Mouse (Mus musculus) natural killer cell, adult 2 months (primary cell): Measurements from ENCODE around the gene Arhgap45.

Experiments
- DNase-seq, 2 experiments: peaks; one replicate each; pipeline ENCODE4 v3.0.0; 2022; ENCODE audit warnings: low spot score in 2 of 2

The Arhgap45 gene

GRCm38 (mm10) chr10:80015583-80015982 is 870 bp upstream of the Arhgap45 start:
- peak in 1 of 2 experiments; percentile 68 for DNase-seq

DNA sequence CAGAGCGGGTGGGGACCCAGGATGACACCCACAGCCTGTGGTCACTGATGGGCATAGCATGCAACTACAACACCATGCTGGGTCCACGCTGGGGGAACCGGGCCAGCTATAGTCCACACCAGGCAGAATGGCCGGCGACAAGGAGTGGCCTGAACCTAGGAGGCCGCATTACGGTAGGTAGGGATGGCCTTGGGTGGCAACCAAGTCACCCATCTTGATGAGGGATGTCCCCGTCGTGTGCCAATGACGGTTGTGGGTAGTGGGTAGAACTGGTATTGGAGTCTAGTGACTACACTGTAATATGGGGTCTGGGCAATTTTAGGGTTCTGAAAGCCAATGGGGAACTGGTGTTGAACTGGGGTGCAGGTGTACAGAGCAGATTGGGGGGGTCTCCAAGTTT is 478 bp downstream of the Arhgap45 start:
- DNase-seq: no peak

DNA sequence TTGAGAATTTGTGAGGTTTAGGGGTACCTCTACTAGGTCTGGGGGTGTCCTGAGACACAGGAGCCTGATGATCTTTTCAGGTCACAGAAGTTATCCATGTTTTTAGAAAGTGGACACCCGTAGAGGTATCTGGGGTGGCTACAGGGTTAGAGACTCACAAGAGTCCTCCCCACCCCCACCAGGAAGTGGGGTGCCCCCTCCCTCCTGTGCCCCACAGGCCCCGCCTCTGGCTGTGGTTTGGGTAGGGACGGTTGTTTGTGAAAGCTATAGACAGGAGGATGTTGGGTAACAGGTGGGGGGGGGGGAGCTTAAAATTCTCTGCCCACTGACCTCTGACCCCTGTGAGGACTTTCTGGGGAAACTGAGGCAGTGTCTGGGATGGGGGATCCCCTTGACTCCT is 908 bp downstream of the Arhgap45 start:
- DNase-seq: peak; percentile 95 to 96

GRCm38 (mm10) chr10:80017771-80018170 is 1.3 kb downstream of the Arhgap45 start:
- DNase-seq: peak in 1 of 2 experiments; percentile 47

DNA sequence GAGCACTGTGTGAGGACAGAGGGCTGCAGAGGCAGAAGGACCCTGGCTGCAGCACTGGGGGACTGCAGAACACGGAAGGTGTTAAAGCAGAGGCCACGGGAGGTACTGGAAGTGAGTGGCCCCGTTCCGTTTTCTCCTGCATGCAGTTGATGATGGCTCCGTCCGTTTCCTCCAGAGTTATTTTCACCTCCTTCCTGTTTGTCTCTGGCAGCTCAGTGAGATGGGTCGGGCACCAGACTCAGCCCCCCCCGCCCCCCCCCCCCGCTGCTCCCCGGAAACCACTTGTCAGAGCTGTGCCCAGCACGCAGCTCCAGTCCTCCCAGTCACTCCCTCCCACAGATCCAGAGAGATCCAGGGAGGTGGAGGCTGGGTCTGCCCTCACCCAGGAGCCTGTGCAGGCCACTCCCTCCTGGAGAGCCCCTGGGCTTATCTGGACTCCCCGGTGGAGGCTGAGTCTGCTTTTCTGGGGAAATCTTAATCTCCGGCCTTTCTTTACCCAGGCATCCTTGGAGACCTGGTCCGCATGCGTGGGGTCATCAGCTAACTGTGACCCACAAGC is 2.4 kb downstream of the Arhgap45 start:
- peak; percentile 60 to 72 for DNase-seq

GRCm38 (mm10) chr10:80019471-80020131 is 3.1 kb downstream of the Arhgap45 start:
- DNase-seq: no peak

GRCm38 (mm10) chr10:80020191-80020590 is 3.7 kb downstream of the Arhgap45 start:
- DNase-seq: no peak

GRCm38 (mm10) chr10:80020603-80021319 is 4.3 kb downstream of the Arhgap45 start:
- no peak for DNase-seq

DNA sequence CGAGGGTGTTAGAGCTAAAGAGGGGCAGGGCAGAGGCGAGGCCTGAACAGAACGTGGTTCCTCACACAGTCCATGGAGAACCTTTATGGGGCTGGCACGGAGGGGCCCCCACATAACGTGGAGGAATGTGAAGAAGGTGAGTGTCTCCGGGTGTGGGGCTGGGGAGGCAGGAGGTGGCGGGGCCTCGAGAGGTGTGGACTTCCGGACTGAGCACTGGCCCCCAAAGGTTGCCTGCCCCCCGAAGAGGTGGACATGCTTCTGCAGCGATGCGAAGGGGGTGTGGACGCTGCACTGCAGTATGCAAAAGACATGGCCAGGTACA is 4.8 kb downstream of the Arhgap45 start:
- no peak for DNase-seq

DNA sequence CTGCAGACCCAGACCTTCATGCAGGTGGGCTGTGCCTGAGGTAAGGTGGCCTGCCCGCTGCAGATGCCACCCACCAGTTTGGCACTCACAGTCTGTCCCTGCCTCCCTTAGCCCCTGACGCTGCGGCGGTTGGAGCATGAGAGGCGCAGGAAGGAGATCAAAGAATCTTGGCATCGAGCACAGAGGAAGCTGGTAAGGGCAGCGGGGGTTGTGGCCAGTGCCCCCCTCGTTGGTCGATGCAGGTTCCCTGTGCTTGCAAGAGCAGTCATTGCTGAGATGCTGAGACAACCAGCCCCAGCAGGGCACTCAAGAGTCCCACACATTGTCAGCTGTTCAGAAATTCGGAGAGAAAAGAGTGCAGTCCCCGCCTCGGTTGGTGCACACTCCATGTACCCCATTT is 5.7 kb downstream of the Arhgap45 start:
- no peak for DNase-seq

- peak in 1 of 2 experiments; percentile 28 for DNase-seq
Observed at GRCm38 (mm10) chr10:80022806-80023205, 6.4 kb downstream of the Arhgap45 start.

DNA sequence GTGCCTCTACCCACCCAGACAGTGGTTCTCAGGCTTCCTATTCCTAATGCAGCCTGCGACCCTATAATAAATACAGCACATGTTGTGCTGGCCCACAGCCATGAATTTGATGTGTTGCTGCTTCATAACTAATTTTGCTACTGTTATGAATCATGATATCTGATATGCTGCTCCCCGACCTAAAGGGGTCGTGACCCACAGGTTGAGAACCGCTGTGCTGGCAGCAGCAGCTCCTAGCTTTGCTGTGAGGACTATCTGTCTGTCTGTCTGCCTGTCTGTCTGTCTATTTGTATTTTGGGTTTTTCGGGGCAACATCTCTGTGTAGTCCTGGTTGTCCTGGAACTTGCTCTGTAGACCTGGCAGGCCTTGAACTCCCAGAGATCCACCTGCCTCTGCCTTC is 7.3 kb downstream of the Arhgap45 start:
- peak in 1 of 2 experiments; percentile 34 for DNase-seq

- peak; percentile 89 to 90 for DNase-seq
Observed at GRCm38 (mm10) chr10:80024229-80025043, 8.0 kb downstream of the Arhgap45 start.

DNA sequence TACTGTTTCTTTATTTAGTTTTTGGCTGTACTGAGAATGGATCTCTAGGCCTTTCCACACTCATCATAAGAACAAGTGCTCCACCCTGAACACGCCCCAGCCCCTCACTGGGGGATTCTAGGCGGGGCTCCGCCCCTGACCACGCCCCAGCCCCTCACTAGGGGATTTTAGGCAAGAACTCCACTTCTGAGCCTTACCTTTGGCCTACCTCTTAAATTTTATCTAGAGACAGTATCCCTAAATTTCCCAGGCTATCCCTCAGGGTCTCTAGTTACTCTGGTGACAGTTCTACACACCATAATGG is 8.5 kb downstream of the Arhgap45 start:
- no peak for DNase-seq

DNA sequence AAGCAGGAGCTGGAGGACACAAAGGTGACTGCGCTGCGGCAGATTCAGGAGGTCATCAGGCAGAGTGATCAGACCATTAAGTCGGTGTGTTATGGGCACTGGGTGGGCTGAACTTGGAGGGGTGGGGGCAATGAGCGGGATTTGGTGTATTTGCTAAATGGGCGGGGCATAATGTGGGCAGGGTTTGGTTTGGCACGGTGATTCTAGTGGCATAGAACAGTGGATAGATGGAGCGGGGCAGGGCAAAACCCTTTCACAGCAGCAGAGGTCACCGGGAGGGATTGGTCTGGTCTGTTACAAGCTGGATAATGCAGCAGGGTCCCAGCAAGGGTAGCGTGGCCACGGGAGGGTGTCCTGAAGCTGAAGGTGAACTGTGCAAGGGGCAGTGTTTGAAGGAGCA is 9.0 kb downstream of the Arhgap45 start:
- no peak for DNase-seq

DNA sequence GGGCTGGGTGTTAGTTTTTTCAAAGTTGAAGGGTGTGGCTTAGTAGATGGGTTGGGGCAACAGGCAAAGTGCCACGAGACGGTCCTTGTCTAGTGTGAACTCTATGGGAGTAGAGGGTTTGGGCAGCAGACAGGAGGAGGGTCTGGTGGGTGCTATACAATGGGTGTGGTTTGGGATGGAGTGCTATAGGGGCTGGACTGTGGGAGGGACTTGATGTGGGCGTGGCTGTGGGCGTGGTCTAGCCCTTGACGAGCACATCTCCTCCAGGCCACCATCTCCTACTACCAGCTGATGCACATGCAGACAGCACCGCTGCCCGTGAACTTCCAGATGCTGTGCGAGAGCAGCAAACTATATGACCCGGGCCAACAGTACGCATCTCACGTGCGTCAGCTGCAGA is 9.4 kb downstream of the Arhgap45 start:
- peak; percentile 53 to 57 for DNase-seq

GRCm38 (mm10) chr10:80027681-80028520 is 11.4 kb downstream of the Arhgap45 start:
- no peak for DNase-seq

GRCm38 (mm10) chr10:80028521-80028846 is 12.0 kb downstream of the Arhgap45 start:
- no peak for DNase-seq

DNA sequence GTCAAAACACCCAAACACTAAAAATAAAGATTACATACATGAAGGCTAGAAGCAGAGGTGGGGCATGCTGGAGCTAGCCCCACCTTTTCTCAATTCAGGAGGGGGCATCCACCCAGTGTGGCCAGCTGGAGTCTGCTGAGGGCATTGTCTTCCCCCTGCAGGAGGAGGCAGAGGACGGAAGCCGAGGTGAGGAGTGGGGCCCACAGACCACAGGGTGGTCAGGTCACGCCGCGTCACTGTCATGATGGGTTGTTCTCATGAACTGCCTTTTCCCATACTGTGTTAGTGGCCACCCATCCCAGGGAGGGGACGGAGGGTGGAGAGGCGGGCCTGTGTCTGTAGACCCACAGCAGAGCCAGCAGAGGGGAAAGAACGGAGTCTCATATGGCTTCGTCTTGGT is 13.7 kb downstream of the Arhgap45 start:
- DNase-seq: peak; percentile 80 to 90

DNA sequence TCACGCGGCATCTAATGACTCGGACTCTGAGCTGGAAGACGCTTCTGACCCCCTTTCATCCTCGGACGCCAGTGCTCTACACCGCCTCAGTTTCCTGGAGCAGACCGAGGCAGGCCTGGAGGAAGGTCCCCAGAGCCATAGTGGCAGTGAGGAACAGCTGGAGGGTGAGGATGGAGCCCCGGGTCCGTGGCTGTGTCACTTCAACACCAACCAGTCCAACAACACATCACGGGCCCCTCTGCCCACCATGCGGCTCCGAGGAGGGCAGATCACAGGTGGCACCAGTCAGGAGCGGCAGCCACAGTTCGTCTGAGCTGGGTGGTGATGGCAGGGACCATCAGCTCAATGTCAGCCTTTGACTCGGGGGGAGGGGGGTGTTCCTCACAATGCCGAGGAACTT is 14.3 kb downstream of the Arhgap45 start:
- DNase-seq: no peak

DNA sequence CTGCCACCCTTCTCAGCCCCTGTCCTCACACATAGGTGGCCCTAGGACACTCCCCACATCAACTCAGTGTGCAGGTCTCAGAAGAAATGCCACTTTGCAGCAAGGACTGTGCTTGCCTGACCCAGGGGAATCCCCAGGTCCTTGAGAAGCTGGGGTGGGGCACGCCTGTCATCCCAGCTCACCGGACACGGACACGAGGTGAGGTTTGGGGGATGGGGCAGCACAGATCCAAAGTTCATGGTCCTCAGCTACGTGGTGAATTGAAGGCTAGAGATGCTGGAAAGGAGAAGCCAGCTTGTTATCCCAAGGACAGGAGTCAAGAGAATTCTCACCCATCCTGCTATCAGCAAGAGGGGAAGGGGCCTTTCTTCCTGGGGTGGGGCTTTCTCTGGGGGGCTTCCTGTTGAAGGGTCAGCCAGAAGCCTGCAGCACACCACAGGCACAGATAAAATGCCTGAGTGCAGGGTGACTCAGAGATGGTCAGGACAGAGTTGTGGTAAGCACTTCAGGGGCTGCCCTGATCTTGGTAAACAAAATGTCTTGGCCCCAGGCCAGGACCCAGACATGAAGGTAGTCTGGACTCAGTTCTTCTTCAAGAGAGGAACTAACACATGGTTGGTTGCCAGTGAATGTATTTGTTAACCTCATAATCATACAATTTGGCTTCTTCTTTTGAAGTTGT is 16.5 kb downstream of the Arhgap45 start:
- DNase-seq: peak; percentile 93 to 96
